Mouse (Mus musculus): ENCODE measurements around the gene Flot1. TPM values are rescaled to one million over a fixed set of nuclear protein-coding genes. Genes with fewer than 3 reads are reported as not detected.

The Flot1 gene
- polyA plus RNA-seq, 1 experiment from 2014 or later = 59.9 TPM

- peak overlapping the region; percentile 56 for H3K4me3 ChIP-seq (replicated peaks; ENCODE audit: low read depth, low read length)
- H3K9me3 ChIP-seq (ENCODE audit: control insufficient read depth, low read length) = no peaks in the 10 kb centered on the region
- no peak for DNase-seq
- H3K9ac ChIP-seq (replicated peaks; ENCODE audit: low read length) = peak overlapping the region; percentile 57
- H3K4me2 ChIP-seq (ENCODE audit: low read length) = peak overlapping the region; percentile 69
- peaks cover 16% of the 10 kb centered on the region for H3K4me1 ChIP-seq (ENCODE audit: control insufficient read depth, insufficient read depth, low read length)
- no peak for ATAC-seq (ENCODE audit: low FRiP score, low TSS enrichment)
- H3K36me3 ChIP-seq (ENCODE audit: control insufficient read depth, insufficient read depth, low read length) = peaks cover 19% of the 10 kb centered on the region
- peak overlapping the region; percentile 60; the same call in 1 of the 2 replicates for H3K27ac ChIP-seq (replicated peaks; ENCODE audit: low read depth, low read length)
- WGBS = 16% methylated on average over 11 of the region's 11 CpGs
- H3K27me3 ChIP-seq (ENCODE audit: control insufficient read depth, insufficient read depth, low read length) = no peaks in the 10 kb centered on the region
Measured at GRCm38 (mm10) chr17:35842006-35842405, 19.0 kb downstream of the Flot1 start.

GRCm38 (mm10) chr17:35843514-35843913 is 20.5 kb downstream of the Flot1 start:
- WGBS = 96% methylated on average over 3 of the region's 3 CpGs
- ATAC-seq (ENCODE audit: low FRiP score, low TSS enrichment) (no peak), DNase-seq (no peak)
- H3K27me3 ChIP-seq (ENCODE audit: control insufficient read depth, insufficient read depth, low read length) = no peaks in the 10 kb centered on the region
- no peak overlapping the region for H3K4me3 ChIP-seq (replicated peaks; ENCODE audit: low read depth, low read length)
- no peaks in the 10 kb centered on the region for H3K9me3 ChIP-seq (ENCODE audit: control insufficient read depth, low read length)
- H3K4me2 ChIP-seq (ENCODE audit: low read length) = no peak overlapping the region
- peaks cover 34% of the 10 kb centered on the region for H3K36me3 ChIP-seq (ENCODE audit: control insufficient read depth, insufficient read depth, low read length)
- H3K27ac ChIP-seq (replicated peaks; ENCODE audit: low read depth, low read length) = no peak overlapping the region
- peaks cover 16% of the 10 kb centered on the region for H3K4me1 ChIP-seq (ENCODE audit: control insufficient read depth, insufficient read depth, low read length)
- no peak overlapping the region for H3K9ac ChIP-seq (replicated peaks; ENCODE audit: low read length)

DNA sequence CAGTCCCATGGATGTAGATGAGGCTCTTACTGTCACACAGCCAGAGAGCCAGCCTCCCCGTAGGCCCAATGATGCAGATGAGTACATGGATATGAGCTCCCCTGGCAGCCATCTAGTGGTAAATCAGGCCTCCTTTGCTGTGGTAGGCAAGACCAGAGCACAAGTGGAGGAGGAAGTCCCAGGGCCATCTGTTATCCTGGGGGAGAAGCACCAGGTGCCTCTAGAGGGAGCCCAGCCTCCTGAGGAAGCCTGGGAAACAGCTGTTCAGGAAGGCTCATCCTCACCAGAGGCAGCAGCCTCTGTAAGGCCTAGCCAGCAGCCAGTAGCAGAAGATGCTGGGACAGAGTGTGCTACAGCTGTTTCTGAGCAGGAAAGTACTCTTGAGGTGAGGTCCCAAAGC is 25.1 kb downstream of the Flot1 start:
- WGBS = 55% methylated on average over 1 of the region's 1 CpGs

GRCm38 (mm10) chr17:35850974-35851373 is 27.9 kb downstream of the Flot1 start:
- 91% methylated on average over 3 of the region's 3 CpGs for WGBS
- Histone ChIP-seq H3K36me3 (ENCODE audit: control insufficient read depth, insufficient read depth, low read length) (peaks cover 78% of the 10 kb centered on the region), H3K4me3 (replicated peaks; ENCODE audit: low read depth, low read length) (no peak overlapping the region), H3K4me2 (ENCODE audit: low read length) (no peak overlapping the region), H3K4me1 (ENCODE audit: control insufficient read depth, insufficient read depth, low read length) (no peaks in the 10 kb centered on the region), H3K9me3 (ENCODE audit: control insufficient read depth, low read length) (no peaks in the 10 kb centered on the region), H3K27me3 (ENCODE audit: control insufficient read depth, insufficient read depth, low read length) (no peaks in the 10 kb centered on the region), H3K9ac (replicated peaks; ENCODE audit: low read length) (no peak overlapping the region), H3K27ac (replicated peaks; ENCODE audit: low read depth, low read length) (no peak overlapping the region)
- DNase-seq = no peak
- ATAC-seq (ENCODE audit: low FRiP score, low TSS enrichment) = no peak

More for the DNA sequence above, 25.1 kb downstream of the Flot1 start:
- Histone ChIP-seq H3K4me2 (ENCODE audit: low read length) (no peak overlapping the region), H3K36me3 (ENCODE audit: control insufficient read depth, insufficient read depth, low read length) (peaks cover 76% of the 10 kb centered on the region), H3K9ac (replicated peaks; ENCODE audit: low read length) (no peak overlapping the region), H3K27ac (replicated peaks; ENCODE audit: low read depth, low read length) (no peak overlapping the region), H3K9me3 (ENCODE audit: control insufficient read depth, low read length) (no peaks in the 10 kb centered on the region), H3K4me1 (ENCODE audit: control insufficient read depth, insufficient read depth, low read length) (no peaks in the 10 kb centered on the region), H3K4me3 (replicated peaks; ENCODE audit: low read depth, low read length) (no peak overlapping the region), H3K27me3 (ENCODE audit: control insufficient read depth, insufficient read depth, low read length) (no peaks in the 10 kb centered on the region)
- DNase-seq = no peak
- ATAC-seq (ENCODE audit: low FRiP score, low TSS enrichment) = no peak

DNA sequence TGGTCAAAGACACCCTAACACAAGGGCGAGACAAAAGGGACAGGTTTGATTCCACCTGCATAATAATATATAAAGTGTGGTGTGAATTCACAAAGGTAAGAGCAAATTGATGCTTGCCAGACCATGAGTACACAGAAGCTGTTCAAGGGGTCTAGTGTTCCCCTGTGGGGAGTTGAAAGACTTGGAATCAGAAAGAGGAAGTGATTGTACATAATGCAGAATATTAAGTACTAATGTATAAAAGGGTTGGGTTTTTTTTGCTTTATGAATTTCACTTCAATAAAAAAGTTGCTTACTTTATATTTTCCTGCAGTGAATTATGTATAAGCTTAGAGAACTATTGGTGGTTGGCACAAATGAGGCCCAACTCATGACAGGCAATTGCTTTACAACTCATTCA is 36.3 kb downstream of the Flot1 start:
- H3K27me3 ChIP-seq (ENCODE audit: control insufficient read depth, insufficient read depth, low read length) = no peaks in the 10 kb centered on the region

DNA sequence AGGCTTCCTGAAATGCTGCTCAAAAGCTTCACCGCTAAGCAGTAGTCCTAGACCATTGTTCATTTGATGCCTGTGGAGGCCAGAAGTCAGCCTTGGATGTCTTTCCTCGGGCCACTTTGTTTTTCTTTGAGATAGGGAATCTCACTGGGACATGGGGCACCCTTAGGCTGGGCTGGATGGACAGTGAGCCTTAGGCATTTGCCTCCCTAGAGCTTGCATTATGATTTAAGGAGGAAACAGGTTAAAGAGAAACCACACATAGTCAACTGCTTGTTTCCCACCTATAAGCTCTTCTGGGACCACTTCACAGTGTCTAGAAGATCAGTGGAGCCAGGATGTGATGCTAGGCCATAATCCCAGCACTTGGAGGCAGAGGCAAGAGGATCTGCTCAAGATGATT is 36.8 kb downstream of the Flot1 start:
- peaks cover 19% of the 10 kb centered on the region for H3K36me3 ChIP-seq (ENCODE audit: control insufficient read depth, insufficient read depth, low read length)
- peaks cover 9% of the 10 kb centered on the region for H3K4me1 ChIP-seq (ENCODE audit: control insufficient read depth, insufficient read depth, low read length)
- WGBS = 58% methylated on average over 2 of the region's 2 CpGs
- H3K9me3 ChIP-seq (ENCODE audit: control insufficient read depth, low read length) = no peaks in the 10 kb centered on the region
- H3K9ac ChIP-seq (replicated peaks; ENCODE audit: low read length) = no peak overlapping the region
- no peak overlapping the region for H3K27ac ChIP-seq (replicated peaks; ENCODE audit: low read depth, low read length)
- no peak for DNase-seq
- H3K4me2 ChIP-seq (ENCODE audit: low read length) = no peak overlapping the region
- no peaks in the 10 kb centered on the region for H3K27me3 ChIP-seq (ENCODE audit: control insufficient read depth, insufficient read depth, low read length)
- ATAC-seq (ENCODE audit: low FRiP score, low TSS enrichment) = no peak
- no peak overlapping the region for H3K4me3 ChIP-seq (replicated peaks; ENCODE audit: low read depth, low read length)

More for the DNA sequence above, 36.3 kb downstream of the Flot1 start:
- Histone ChIP-seq H3K9me3 (ENCODE audit: control insufficient read depth, low read length) (no peaks in the 10 kb centered on the region), H3K36me3 (ENCODE audit: control insufficient read depth, insufficient read depth, low read length) (peaks cover 24% of the 10 kb centered on the region), H3K4me1 (ENCODE audit: control insufficient read depth, insufficient read depth, low read length) (peaks cover 4% of the 10 kb centered on the region; the same call in 1 of the 2 replicates), H3K9ac (replicated peaks; ENCODE audit: low read length) (no peak overlapping the region), H3K4me2 (ENCODE audit: low read length) (no peak overlapping the region), H3K4me3 (replicated peaks; ENCODE audit: low read depth, low read length) (no peak overlapping the region), H3K27ac (replicated peaks; ENCODE audit: low read depth, low read length) (no peak overlapping the region)
- ATAC-seq (ENCODE audit: low FRiP score, low TSS enrichment) = no peak
- WGBS = 100% methylated on average over 1 of the region's 1 CpGs
- no peak for DNase-seq

DNA sequence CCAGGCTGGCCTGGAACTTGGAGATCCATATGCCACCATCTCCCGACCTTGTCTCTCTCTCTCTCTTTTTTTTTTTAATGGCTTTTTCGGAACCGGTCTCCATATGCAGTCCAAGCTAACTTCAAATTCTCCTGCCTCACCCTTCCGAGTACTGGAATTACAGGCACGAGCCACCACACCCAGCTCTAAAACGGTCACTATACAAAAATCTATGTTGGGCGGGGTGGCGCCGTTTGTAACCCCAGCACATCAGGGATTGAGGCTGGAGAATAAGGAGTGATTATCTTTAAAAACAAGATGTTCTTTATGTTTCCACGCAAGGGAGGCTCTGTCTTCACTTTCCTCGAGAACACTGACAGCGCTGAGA is 37.8 kb downstream of the Flot1 start:
- Histone ChIP-seq H3K36me3 (ENCODE audit: control insufficient read depth, insufficient read depth, low read length) (peaks cover 19% of the 10 kb centered on the region), H3K4me1 (ENCODE audit: control insufficient read depth, insufficient read depth, low read length) (peaks cover 12% of the 10 kb centered on the region), H3K27ac (replicated peaks; ENCODE audit: low read depth, low read length) (peak overlapping the region; percentile 94), H3K9me3 (ENCODE audit: control insufficient read depth, low read length) (no peaks in the 10 kb centered on the region), H3K9ac (replicated peaks; ENCODE audit: low read length) (peak overlapping the region; percentile 70), H3K27me3 (ENCODE audit: control insufficient read depth, insufficient read depth, low read length) (no peaks in the 10 kb centered on the region), H3K4me2 (ENCODE audit: low read length) (peak overlapping the region; percentile 60), H3K4me3 (replicated peaks; ENCODE audit: low read depth, low read length) (peak overlapping the region; percentile 72)
- DNase-seq = no peak
- WGBS = 4% methylated on average over 12 of the region's 12 CpGs
- ATAC-seq (ENCODE audit: low FRiP score, low TSS enrichment) = no peak

DNA sequence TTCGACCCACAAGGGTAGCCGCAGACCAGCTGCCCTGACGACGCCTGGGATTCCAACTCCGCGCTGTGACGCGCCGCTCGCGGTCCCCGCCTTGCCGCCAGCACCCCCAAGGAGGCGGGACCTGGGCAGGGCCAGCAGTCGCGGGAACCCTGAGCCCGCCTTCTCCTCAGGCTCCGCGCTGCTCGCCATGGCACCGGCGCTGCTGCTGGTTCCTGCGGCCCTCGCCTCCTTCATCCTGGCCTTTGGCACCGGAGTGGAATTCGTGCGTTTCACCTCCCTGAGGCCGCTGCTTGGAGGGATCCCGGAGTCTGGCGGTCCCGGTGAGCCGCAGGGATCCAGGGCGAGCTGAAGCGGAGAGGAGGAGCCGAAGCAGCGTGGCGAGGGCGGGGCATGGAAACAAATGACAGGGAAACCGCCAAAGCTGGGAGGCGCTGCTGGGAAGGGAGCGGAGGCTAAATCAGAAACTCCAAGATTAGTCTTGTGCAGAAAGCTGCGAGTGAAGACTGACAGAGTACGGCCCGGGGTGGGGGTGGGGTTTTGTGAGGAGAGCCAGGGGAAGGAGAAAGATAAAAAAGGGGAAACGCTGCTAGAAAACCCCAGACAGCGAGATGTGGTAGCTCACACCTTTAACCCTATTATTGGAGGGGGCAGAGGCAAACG is 38.3 kb downstream of the Flot1 start, which contains the start of gene Nrm:
Gene Nrm, plus strand, starts transcription at position 121 of the 660 bp plus-strand sequence.
- H3K4me3 ChIP-seq (replicated peaks; ENCODE audit: low read depth, low read length) = peak within 1 kb of the TSS; percentile 72
- peak; percentile 90 for ATAC-seq (ENCODE audit: low FRiP score, low TSS enrichment)
- no peaks in the 10 kb centered on the region for H3K9me3 ChIP-seq (ENCODE audit: control insufficient read depth, low read length)
- peak; percentile 93 for DNase-seq
- peak within 1 kb of the TSS; percentile 94 for H3K27ac ChIP-seq (replicated peaks; ENCODE audit: low read depth, low read length)
- peaks cover 19% of the 10 kb centered on the region for H3K36me3 ChIP-seq (ENCODE audit: control insufficient read depth, insufficient read depth, low read length)
- peak within 1 kb of the TSS; percentile 70 for H3K9ac ChIP-seq (replicated peaks; ENCODE audit: low read length)
- WGBS = under 1% methylated on average over 47 of the region's 47 CpGs
- no peaks in the 10 kb centered on the region for H3K27me3 ChIP-seq (ENCODE audit: control insufficient read depth, insufficient read depth, low read length)
- peak within 1 kb of the TSS; percentile 60 for H3K4me2 ChIP-seq (ENCODE audit: low read length)
- H3K4me1 ChIP-seq (ENCODE audit: control insufficient read depth, insufficient read depth, low read length) = peaks cover 12% of the 10 kb centered on the region

- Histone ChIP-seq H3K4me1 (ENCODE audit: control insufficient read depth, insufficient read depth, low read length) (peaks cover 36% of the 10 kb centered on the region), H3K4me3 (replicated peaks; ENCODE audit: low read depth, low read length) (peak overlapping the region; percentile 79), H3K4me2 (ENCODE audit: low read length) (peak overlapping the region; percentile 91), H3K9ac (replicated peaks; ENCODE audit: low read length) (peak overlapping the region; percentile 93), H3K9me3 (ENCODE audit: control insufficient read depth, low read length) (no peaks in the 10 kb centered on the region), H3K36me3 (ENCODE audit: control insufficient read depth, insufficient read depth, low read length) (no peaks in the 10 kb centered on the region), H3K27me3 (ENCODE audit: control insufficient read depth, insufficient read depth, low read length) (no peaks in the 10 kb centered on the region), H3K27ac (replicated peaks; ENCODE audit: low read depth, low read length) (peak overlapping the region; percentile 97)
- ATAC-seq (ENCODE audit: low FRiP score, low TSS enrichment) (no peak), DNase-seq (no peak)
- WGBS = 24% methylated on average over 10 of the region's 10 CpGs
Measured at GRCm38 (mm10) chr17:35864832-35865353, 41.9 kb downstream of the Flot1 start.
